Mouse (Mus musculus) layer of hippocampus, adult 2 months (tissue): Measurements from ENCODE around the gene Slc25a28. TPM values are rescaled to one million over a fixed set of nuclear protein-coding genes. Genes with fewer than 3 reads are reported as not detected.

Experiments
- DNase-seq, 2 experiments: peaks; one replicate each; pipeline ENCODE4 v3.0.0; 2022; ENCODE audit warnings: low spot score in 2 of 2
- H3K27ac ChIP-seq: fragments of 200-600 bp; 2 replicates; pipeline ENCODE4 v1.8.1; 2022
- H3K4me3 ChIP-seq: fragments of 200-600 bp; 2 replicates; pipeline ENCODE4 v1.8.1; 2022; ENCODE audit warnings: mild to moderate bottlenecking
- CTCF ChIP-seq: fragments of 200-600 bp; conservative IDR thresholded peaks from 2 replicates; pipeline ENCODE4 v1.8.1; 2022; ENCODE audit warnings: antibody characterized with exemption, mild to moderate bottlenecking, moderate library complexity
- total RNA-seq, 2 experiments: library from RNA; stranded (reverse); gene quantifications; 2 replicates each; pipeline ENCODE4 v1.2.3; 2021

The Slc25a28 gene
- total RNA-seq, 2 experiments from 2014 or later: 44.3 to 45.2 TPM

- no peak for DNase-seq
- peak overlapping the region; percentile 90 for H3K27ac ChIP-seq
- no peak for TF ChIP-seq CTCF
- H3K4me3 ChIP-seq: peak overlapping the region; percentile 82
These were observed 967 bp downstream of the Slc25a28 start for GRCm38 (mm10) chr19:43673513-43674315.

- Histone ChIP-seq H3K4me3 (no peak overlapping the region), H3K27ac (no peak overlapping the region)
- DNase-seq: no peak
- no peak for TF ChIP-seq CTCF
These were observed 3.6 kb downstream of the Slc25a28 start for GRCm38 (mm10) chr19:43671054-43671453.

GRCm38 (mm10) chr19:43669136-43669759 is 5.4 kb downstream of the Slc25a28 start:
- Histone ChIP-seq H3K4me3 (no peak overlapping the region), H3K27ac (no peak overlapping the region)
- no peak for DNase-seq
- TF ChIP-seq CTCF: no peak

DNA sequence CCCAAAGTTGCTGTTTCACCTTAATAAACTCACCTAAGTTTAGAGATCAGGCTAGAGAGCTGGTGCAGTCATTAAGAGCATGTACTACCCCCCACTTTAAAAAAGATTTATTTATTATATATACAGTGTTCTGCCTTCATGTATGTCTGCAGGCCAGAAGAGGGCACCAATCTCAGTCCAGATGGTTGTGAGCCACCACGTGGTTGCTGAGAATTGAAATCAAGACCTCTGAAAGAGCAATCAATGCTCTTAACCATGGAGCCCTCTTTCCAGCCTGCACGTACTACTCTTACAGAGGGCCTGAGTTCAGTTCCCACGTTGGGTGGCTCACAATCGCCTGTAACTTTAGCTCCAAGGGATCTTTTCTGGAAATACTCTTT is 7.3 kb downstream of the Slc25a28 start:
- Histone ChIP-seq H3K4me3 (no peak overlapping the region), H3K27ac (no peak overlapping the region)
- DNase-seq: no peak
- peak; percentile 54 for TF ChIP-seq CTCF

DNA sequence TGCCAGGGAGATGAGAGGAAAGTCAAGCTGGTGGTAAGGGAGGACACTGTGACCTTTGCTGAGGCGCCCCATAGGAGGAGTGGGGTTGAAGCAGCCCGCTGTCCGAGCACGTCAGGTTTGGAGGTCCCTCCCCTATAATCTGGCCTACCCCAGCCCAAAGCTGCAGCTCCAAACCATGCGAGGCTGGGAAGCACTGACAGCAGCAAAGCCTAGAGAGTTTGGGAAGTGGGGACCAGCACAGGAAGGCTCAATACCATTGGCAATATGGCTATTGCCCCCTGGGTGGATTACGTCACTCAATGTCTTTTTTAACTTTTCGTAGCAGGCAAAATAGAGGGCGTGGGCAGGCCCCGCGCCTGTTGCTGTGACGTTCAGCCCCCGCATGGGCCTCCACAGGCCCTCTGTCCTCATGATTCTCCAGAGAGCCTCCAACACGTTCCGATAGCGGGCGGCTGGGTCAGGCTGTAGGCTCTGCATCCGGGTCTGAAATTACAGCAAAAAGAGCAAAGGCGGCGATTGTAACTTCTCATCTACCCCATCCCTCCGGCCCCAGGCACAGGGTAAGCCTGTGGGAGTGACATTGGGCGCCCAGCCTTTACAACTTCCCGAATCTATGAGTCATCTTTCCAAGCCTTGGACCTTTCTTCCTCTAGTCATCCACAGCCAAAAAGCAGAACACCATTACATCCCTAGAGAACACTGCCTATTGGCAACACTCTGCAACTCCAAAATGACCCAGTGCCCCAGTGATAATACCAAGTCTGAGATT is 7.8 kb downstream of the Slc25a28 start:
- TF ChIP-seq CTCF: no peak
- Histone ChIP-seq H3K27ac (no peak overlapping the region), H3K4me3 (no peak overlapping the region)
- DNase-seq: no peak

GRCm38 (mm10) chr19:43665441-43666048 is 9.1 kb downstream of the Slc25a28 start:
- H3K27ac ChIP-seq: no peak overlapping the region
- H3K4me3 ChIP-seq: no peak overlapping the region
- TF ChIP-seq CTCF: peak; percentile 96
- peak; percentile 43 to 61 for DNase-seq

- Histone ChIP-seq H3K4me3 (no peak overlapping the region), H3K27ac (no peak overlapping the region)
- TF ChIP-seq CTCF: no peak
- DNase-seq: no peak
These were observed 11.2 kb downstream of the Slc25a28 start for GRCm38 (mm10) chr19:43663471-43663870.

- peak; percentile 47 for TF ChIP-seq CTCF
- H3K4me3 ChIP-seq: no peak overlapping the region
- no peak for DNase-seq
These were observed 12.3 kb downstream of the Slc25a28 start for GRCm38 (mm10) chr19:43662176-43662967.

GRCm38 (mm10) chr19:43660774-43661173 is 13.9 kb downstream of the Slc25a28 start:
- no peak for DNase-seq
- TF ChIP-seq CTCF: no peak
- Histone ChIP-seq H3K4me3 (no peak overlapping the region), H3K27ac (no peak overlapping the region)

More at GRCm38 (mm10) chr19:43662176-43662967, 12.3 kb downstream of the Slc25a28 start:
- H3K27ac ChIP-seq: no peak overlapping the region

DNA sequence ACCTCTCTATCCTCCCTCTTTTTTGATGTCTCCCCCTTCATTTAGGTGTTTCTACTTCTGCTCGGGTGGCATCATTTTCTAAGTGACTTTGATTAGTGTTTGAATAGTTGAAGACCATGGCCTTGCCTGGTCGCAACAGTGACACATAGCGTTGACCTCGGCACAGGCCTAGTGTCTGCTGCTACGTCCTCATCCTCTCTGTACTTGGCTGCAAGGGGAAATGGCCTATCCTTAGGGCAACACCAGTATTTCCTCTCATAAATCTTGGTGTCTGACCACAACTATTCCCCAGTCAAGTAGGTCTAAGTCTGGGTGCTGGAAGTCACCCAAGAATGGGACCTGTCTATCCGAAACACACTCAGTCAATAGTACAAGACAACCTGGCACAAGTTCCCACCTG is 15.0 kb downstream of the Slc25a28 start:
- H3K4me3 ChIP-seq: no peak overlapping the region
- no peak for DNase-seq
- H3K27ac ChIP-seq: no peak overlapping the region
- TF ChIP-seq CTCF: no peak

DNA sequence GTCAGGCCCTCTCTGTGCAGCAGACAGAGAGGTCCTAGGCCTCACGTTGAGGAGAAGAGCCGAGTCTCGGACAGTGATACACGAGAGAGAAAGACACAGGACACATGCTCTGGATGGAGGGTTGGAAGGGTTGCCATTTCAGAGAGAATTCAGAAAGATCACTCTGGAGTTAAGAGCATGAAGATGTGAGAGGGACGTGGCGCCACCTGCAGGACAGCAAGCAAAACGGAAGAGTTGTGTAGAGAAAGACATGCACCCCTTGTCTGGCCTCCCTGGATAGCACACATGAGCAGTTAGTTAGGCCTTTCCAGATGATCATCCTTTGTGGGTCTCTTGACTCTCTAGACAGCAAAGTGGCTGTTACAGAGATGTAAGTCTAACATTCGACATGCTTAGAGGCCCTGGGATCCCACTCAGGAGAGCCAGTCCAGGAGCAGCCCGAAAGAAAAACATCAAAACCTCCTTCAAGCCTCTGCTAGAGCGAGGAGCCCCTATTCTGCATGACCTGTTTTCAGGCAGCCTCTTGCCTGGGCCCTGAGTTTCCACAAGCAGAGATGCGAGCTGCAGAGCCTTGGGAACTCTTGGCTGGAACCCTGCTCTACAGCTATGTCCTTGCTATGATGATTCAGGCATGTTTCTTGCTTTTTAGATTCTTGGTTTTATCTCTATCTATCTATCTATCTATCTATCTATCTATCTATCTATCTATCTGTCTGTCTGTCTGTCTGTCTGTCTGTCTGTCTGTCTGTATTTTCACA is 18.8 kb downstream of the Slc25a28 start:
- peak; percentile 56 to 68 for DNase-seq
- H3K4me3 ChIP-seq: no peak overlapping the region
- TF ChIP-seq CTCF: peak; percentile 87
- no peak overlapping the region for H3K27ac ChIP-seq
